Mouse (Mus musculus): Measurements from ENCODE around the gene Tap1. TPM values are rescaled to one million over a fixed set of nuclear protein-coding genes. Genes with fewer than 3 reads are reported as not detected.
"Not testable (repeated sequence)": the region's sequence is repeated elsewhere in the genome, so short reads cannot be mapped to it uniquely, and the experiment has no call there.

The Tap1 gene
- total RNA-seq (2021) = 1 to 10 TPM; 3.6 to 3.9 TPM
- long read RNA-seq, transcript Tap1-206 (11 exons, 2,953 nt) = major isoform, 6 of 6 reads
- long read RNA-seq, partial matches to known transcripts = 0 of 6 reads
- long read RNA-seq, other reads (novel, unspliced or antisense) = 0 of 6 reads

DNA sequence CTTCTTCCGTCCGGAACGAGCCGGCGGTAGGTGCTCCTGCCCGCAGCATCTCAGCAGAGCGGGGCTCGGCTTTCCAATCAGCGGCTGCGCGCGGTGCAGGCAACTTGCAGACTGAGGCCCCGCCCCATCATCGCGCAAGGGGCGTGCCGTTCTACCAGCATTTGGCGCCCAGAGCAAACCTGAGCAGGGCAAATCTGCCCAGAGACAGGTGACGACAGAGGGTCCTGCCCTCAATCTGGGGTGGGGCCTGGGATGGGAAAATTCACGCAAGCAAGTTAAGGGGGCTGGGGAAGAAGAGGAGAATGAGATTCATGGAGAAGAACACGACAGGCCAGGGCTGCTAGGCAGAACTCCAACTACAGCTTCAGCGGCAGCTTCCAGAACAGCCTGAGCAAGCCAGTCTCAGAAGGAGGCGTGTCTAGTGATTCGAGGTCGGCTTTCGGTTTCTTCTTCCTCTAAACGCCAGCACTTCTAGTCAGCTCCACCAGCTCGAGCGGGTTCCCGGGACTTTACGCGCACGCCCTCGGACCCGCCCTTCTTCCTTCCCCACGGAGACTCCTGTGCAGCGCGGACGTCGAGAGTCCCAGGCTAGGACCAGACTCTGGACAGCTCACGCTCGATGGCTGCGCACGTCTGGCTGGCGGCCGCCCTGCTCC lies at the start of gene Tap1, which contains the start of gene Psmb9:
Gene Tap1 (plus strand): TSS at position 293 of the 656 bp plus-strand sequence.
Gene Psmb9 (minus strand): TSS at position 504 of the 656 bp plus-strand sequence.
- DNase-seq (ENCODE audit: low spot score in 2 of 2) = peak; percentile 93 to 98

DNA sequence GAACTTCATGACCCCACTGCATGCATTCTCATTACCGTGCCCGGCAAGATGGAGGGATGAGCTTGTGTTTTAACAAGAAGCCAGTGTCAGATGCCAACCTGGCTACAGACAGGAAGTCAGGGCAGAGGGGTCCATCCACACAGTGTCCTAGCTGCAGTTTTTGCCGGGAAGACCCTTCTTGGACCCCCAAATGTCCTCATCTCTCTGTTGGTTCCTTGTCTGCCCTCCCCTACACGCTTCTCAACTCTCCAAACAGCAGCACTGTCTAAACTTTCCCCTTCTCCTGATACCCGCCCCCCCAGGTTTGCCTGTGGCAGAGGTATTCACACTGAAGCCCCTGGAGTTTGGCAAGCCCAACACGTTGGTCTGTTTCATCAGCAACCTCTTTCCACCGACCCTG lies 49.8 kb upstream of the Tap1 start:
- DNase-seq (ENCODE audit: low spot score in 2 of 2) = no peak

DNA sequence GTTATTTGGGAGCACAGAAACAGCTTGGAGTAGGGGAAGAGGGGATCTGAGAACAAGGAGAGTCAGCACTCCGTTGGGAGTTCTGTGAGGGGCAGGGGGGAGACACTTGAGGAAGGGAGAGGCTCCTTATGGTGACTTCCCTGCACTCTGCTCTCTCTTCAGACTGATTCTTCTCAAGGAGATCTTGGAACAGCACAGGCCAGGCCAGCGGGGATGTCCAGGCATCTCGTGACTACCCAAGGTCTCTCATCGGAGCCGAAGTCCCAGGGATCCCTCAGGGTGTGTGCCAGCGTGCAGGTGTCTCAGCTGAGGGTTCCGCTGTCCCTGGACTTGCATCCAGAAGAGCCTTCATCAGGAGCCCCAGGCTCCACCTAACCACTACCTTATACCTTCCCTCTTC lies 48.7 kb upstream of the Tap1 start:
- DNase-seq (ENCODE audit: low spot score in 2 of 2) = no peak

GRCm38 (mm10) chr17:34139416-34139815 lies 47.9 kb upstream of the Tap1 start:
- DNase-seq (ENCODE audit: low spot score in 2 of 2) = no peak

- no peak for DNase-seq (ENCODE audit: low spot score in 2 of 2)
Observed at GRCm38 (mm10) chr17:34140240-34140639, 47.1 kb upstream of the Tap1 start.

GRCm38 (mm10) chr17:34141448-34141847 lies 45.9 kb upstream of the Tap1 start:
- DNase-seq (ENCODE audit: low spot score in 2 of 2) = peak in 1 of 2 experiments; percentile 73

DNA sequence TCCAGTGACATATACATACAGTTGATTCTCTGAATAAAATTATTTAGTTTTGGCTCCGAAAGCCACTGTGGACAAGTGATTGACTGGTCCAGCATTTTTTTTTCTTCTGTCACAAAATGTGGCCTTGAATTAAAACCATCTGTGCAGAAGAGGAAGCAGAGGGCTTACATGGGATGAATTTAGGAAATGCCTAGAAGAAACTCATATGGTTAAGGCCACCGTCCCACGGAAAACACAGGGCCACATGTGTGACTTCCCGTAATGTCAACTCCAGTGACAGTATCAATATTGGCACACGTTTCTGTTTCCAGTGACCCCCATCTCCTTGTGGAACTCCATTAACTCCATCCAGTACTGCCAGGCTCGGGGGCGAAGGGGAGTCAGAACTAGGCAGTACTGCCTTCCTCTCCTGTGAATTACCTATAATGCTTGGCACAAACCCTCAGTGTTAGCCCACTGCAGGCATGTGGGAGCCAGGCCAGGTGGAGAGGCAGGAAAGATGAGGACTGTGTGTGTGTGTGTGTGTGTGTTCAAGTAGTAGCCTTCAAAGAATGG lies 44.8 kb upstream of the Tap1 start:
- DNase-seq (ENCODE audit: low spot score in 2 of 2) = no peak

- no peak for DNase-seq (ENCODE audit: low spot score in 2 of 2)
Observed at GRCm38 (mm10) chr17:34143033-34143432, 44.3 kb upstream of the Tap1 start, which contains the start of gene H2-DMb2. Gene H2-DMb2 (plus strand): TSS chr17:34143307.

GRCm38 (mm10) chr17:34143461-34143860 lies 43.9 kb upstream of the Tap1 start:
- no peak for DNase-seq (ENCODE audit: low spot score in 2 of 2)

- DNase-seq (ENCODE audit: low spot score in 2 of 2) = not testable (repeated sequence)
Observed at GRCm38 (mm10) chr17:34144221-34144620, 43.1 kb upstream of the Tap1 start.

GRCm38 (mm10) chr17:34144960-34145371 lies 42.4 kb upstream of the Tap1 start:
- no peak for DNase-seq (ENCODE audit: low spot score in 2 of 2)

GRCm38 (mm10) chr17:34152923-34153322 lies 34.4 kb upstream of the Tap1 start, which contains the start of gene H2-DMb1:
Gene H2-DMb1 (plus strand): TSS chr17:34153072.
- DNase-seq (ENCODE audit: low spot score in 2 of 2) = peak in 1 of 2 experiments; percentile 80

GRCm38 (mm10) chr17:34155534-34155933 lies 31.8 kb upstream of the Tap1 start:
- DNase-seq (ENCODE audit: low spot score in 2 of 2) = no peak

- DNase-seq (ENCODE audit: low spot score in 2 of 2) = peak in 1 of 2 experiments; percentile 30
Observed at GRCm38 (mm10) chr17:34164202-34164895, 23.0 kb upstream of the Tap1 start.

DNA sequence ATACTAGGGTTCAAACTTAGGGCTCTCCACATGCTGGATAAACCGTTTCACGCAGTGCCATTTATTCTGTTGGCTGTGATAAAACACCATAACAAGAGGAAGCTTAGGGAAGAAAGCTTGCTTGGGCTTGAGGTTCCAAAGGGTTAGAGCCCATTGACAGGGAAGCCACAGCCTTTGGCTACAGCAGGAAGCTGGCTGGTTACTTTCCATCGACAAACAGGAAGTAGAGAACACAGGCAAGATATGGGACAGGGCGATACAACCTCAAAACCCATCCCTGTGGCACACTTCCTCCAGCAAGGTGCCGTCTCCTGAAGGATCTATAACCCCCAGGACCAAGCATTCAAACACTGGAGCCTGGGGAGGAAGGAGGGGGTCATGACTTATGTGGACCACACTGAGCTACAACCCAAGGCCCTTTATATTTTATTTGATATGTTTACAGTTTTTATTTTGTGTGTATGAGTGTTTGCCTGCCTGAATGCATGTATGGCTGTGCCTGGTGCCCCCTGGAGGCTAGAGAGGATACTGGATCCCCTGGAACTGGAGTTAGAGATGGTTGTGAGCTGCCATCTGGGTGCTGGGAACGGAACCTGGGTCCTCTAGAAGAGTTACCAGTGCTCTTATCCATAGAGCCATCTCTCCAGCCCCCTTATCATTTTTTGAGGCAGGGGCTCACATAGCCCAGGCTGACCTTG lies 22.2 kb upstream of the Tap1 start:
- no peak for DNase-seq (ENCODE audit: low spot score in 2 of 2)

GRCm38 (mm10) chr17:34169279-34169678 lies 18.1 kb upstream of the Tap1 start:
- DNase-seq (ENCODE audit: low spot score in 2 of 2) = peak in 1 of 2 experiments; percentile 52

- DNase-seq (ENCODE audit: low spot score in 2 of 2) = no peak
Observed at GRCm38 (mm10) chr17:34170487-34170876, 16.9 kb upstream of the Tap1 start.

DNA sequence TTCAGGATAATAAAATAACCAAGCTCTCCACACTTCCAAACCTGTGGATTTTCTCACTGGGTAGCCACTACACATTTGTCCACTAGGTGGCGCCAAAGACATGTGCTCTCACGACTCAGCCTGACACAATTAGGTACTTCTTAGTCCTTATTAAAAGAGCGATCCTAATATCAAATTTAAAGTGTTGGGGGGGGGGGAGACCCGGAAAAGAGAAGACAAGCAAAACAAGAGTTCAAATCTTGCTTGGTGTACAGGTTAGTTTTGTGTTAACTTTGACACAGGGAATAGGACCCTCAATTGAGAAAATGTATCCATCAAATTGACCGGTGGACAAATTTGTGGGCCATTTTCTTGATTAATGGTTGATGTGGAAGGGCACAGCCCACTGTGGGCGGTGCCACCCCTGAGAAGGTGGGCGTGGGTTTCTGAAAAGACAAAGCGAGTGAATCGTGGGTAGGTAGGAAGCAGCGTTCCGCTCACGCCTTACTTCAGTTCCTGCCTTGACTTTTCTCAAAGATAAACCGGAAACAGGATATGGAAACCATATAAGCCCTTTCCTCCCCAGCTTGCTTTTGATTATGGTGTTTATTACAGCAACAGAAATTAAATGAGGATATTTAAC lies 16.4 kb upstream of the Tap1 start:
- peak; percentile 76 to 91 for DNase-seq (ENCODE audit: low spot score in 2 of 2)

- no peak for DNase-seq (ENCODE audit: low spot score in 2 of 2)
Observed at GRCm38 (mm10) chr17:34172528-34172927, 14.8 kb upstream of the Tap1 start.

- DNase-seq (ENCODE audit: low spot score in 2 of 2) = no peak
Observed at GRCm38 (mm10) chr17:34174075-34174474, 13.3 kb upstream of the Tap1 start.

- DNase-seq (ENCODE audit: low spot score in 2 of 2) = no peak
Observed at GRCm38 (mm10) chr17:34177179-34177578, 10.2 kb upstream of the Tap1 start.

All from layer of hippocampus, adult 18-20 months (tissue).